Mouse (Mus musculus) v-Abl transformed pro-B cells (cell line): ENCODE results near the gene Rpl3.

Experiments used
- in situ Hi-C, 2 experiments: fragments of 400-800 bp; cut with MboI; formaldehyde crosslinking; loops; one replicate each; pipeline ENCODE4 v1.15.1; 2025; ENCODE audit not compliant: unreplicated experiment in 2 of 2

The Rpl3 gene

GRCm38 (mm10) chr15:80051782-80052181, 39.9 kb downstream of the Rpl3 start:
- in situ Hi-C loops, result no loop called here

GRCm38 (mm10) chr15:80051092-80051761, 40.4 kb downstream of the Rpl3 start:
- in situ Hi-C loops, result no loop called here

- in situ Hi-C loops, result no loop called here
Observed at GRCm38 (mm10) chr15:80050093-80050492, 41.6 kb downstream of the Rpl3 start.

- in situ Hi-C loops, result loop anchor here in 1 of 2 experiments (25.0 kb wide), 1 partner anchor 411 kb away; no protein-coding TSS in a partner anchor
Observed at GRCm38 (mm10) chr15:80047973-80048372, 43.7 kb downstream of the Rpl3 start.

GRCm38 (mm10) chr15:80047242-80047641, 44.4 kb downstream of the Rpl3 start:
- in situ Hi-C loops, result loop anchor here in 1 of 2 experiments (25.0 kb wide), 1 partner anchor 410 kb away; no protein-coding TSS in a partner anchor

- in situ Hi-C loops, result loop anchor here in 1 of 2 experiments (25.0 kb wide), 1 partner anchor 408 kb away; no protein-coding TSS in a partner anchor
Observed at GRCm38 (mm10) chr15:80045749-80046148, 45.9 kb downstream of the Rpl3 start.

- in situ Hi-C loops, result loop anchor here in 1 of 2 experiments (25.0 kb wide), 1 partner anchor 407 kb away; no protein-coding TSS in a partner anchor
Observed at GRCm38 (mm10) chr15:80044249-80044648, 47.4 kb downstream of the Rpl3 start.

- in situ Hi-C loops, result loop anchor here in 1 of 2 experiments (25.0 kb wide), 1 partner anchor 405 kb away; no protein-coding TSS in a partner anchor
Observed at GRCm38 (mm10) chr15:80042152-80042551, 49.5 kb downstream of the Rpl3 start.

- in situ Hi-C loops, result loop anchor here in 1 of 2 experiments (25.0 kb wide), 1 partner anchor 401 kb away; no protein-coding TSS in a partner anchor
Observed at GRCm38 (mm10) chr15:80038110-80038391, 53.6 kb downstream of the Rpl3 start.

GRCm38 (mm10) chr15:80037255-80038109, 54.2 kb downstream of the Rpl3 start:
- in situ Hi-C loops, result loop anchor here in 1 of 2 experiments (25.0 kb wide), 1 partner anchor 400 kb away; no protein-coding TSS in a partner anchor

GRCm38 (mm10) chr15:80035341-80035885, 56.3 kb downstream of the Rpl3 start:
- in situ Hi-C loops, result loop anchor here in 1 of 2 experiments (25.0 kb wide), 1 partner anchor 398 kb away; no protein-coding TSS in a partner anchor

- in situ Hi-C loops, result loop anchor here in 1 of 2 experiments (25.0 kb wide), 1 partner anchor 398 kb away; no protein-coding TSS in a partner anchor
Observed at GRCm38 (mm10) chr15:80034913-80035312, 56.8 kb downstream of the Rpl3 start.

- in situ Hi-C loops, result loop anchor here in 1 of 2 experiments (25.0 kb wide), 1 partner anchor 397 kb away; no protein-coding TSS in a partner anchor
Observed at GRCm38 (mm10) chr15:80034366-80034765, 57.3 kb downstream of the Rpl3 start.

GRCm38 (mm10) chr15:80031133-80031532, 60.5 kb downstream of the Rpl3 start:
- in situ Hi-C loops, result loop anchor here in 1 of 2 experiments (25.0 kb wide), 1 partner anchor 394 kb away; no protein-coding TSS in a partner anchor

GRCm38 (mm10) chr15:80030399-80030798, 61.3 kb downstream of the Rpl3 start:
- in situ Hi-C loops, result loop anchor here in 1 of 2 experiments (25.0 kb wide), 1 partner anchor 393 kb away; no protein-coding TSS in a partner anchor

GRCm38 (mm10) chr15:80028862-80029261, 62.8 kb downstream of the Rpl3 start:
- in situ Hi-C loops, result loop anchor here in 1 of 2 experiments (25.0 kb wide), 1 partner anchor 392 kb away; no protein-coding TSS in a partner anchor
